Mouse (Mus musculus) myocyte (in vitro differentiated cells): ENCODE measurements around the gene Dhodh. TPM values are rescaled to one million over a fixed set of nuclear protein-coding genes. Genes with fewer than 3 reads are reported as not detected.

ENCODE experiments used
- H3K27me3 ChIP-seq: one replicate; pipeline ENCODE4 v1.6.1; 2011; ENCODE audit not compliant: control insufficient read depth, insufficient read depth, insufficient read length
- H3K36me3 ChIP-seq: one replicate; pipeline ENCODE4 v1.6.1; 2011; ENCODE audit not compliant: control insufficient read depth, insufficient read depth
- H3K4me2 ChIP-seq: one replicate; pipeline ENCODE4 v1.6.1; 2011; ENCODE audit warnings: low read depth, control low read depth
- H3K4me3 ChIP-seq: one replicate; pipeline ENCODE4 v1.5.1; 2011; ENCODE audit warnings: mild to moderate bottlenecking, control low read depth, moderate library complexity
- H3K79me2 ChIP-seq: one replicate; pipeline ENCODE4 v1.6.1; 2011; ENCODE audit not compliant: control insufficient read depth, insufficient read depth
- H3ac ChIP-seq: one replicate; pipeline ENCODE4 v1.6.1; 2011; ENCODE audit not compliant: control insufficient read depth, insufficient read length
- CEBPB ChIP-seq: IDR thresholded peaks from 2 replicates; pipeline ENCODE4 v1.6.1; 2011; ENCODE audit warnings: mild to moderate bottlenecking, moderate library complexity; ENCODE audit not compliant: poor library complexity, insufficient read depth, severe bottlenecking
- E2F4 ChIP-seq: IDR thresholded peaks from one replicate; pipeline ENCODE4 v1.6.1; 2011; ENCODE audit warnings: mild to moderate bottlenecking, control low read depth, moderate library complexity; ENCODE audit not compliant: insufficient read depth
- MAX ChIP-seq: IDR thresholded peaks from one replicate; pipeline ENCODE4 v1.6.1; 2011; ENCODE audit warnings: low read depth, mild to moderate bottlenecking, control low read depth
- MYOD1 ChIP-seq, 3 experiments: IDR thresholded peaks; one replicate each; pipeline ENCODE4 v1.6.1; 2011; ENCODE audit warnings: control low read depth in 2 of 3, low read depth in 2 of 3, mild to moderate bottlenecking in 2 of 3, moderate library complexity in 1 of 3; ENCODE audit not compliant: insufficient read length in 2 of 3, control insufficient read depth in 1 of 3
- MYOG ChIP-seq, 3 experiments: IDR thresholded peaks; one replicate each; pipeline ENCODE4 v1.6.1; 2011; ENCODE audit warnings: control low read depth in 2 of 3, low read depth in 2 of 3, mild to moderate bottlenecking in 2 of 3; ENCODE audit not compliant: insufficient read length in 2 of 3, control insufficient read depth in 1 of 3, insufficient read depth in 1 of 3
- POLR2A ChIP-seq: IDR thresholded peaks from one replicate; pipeline ENCODE4 v1.6.1; 2011; ENCODE audit warnings: low read depth, mild to moderate bottlenecking, control low read depth, moderate library complexity; ENCODE audit not compliant: insufficient read length
- POLR2AphosphoS2 ChIP-seq: IDR thresholded peaks from one replicate; pipeline ENCODE4 v1.6.1; 2011; ENCODE audit warnings: low read depth, control low read depth; ENCODE audit not compliant: insufficient read length
- REST ChIP-seq: IDR thresholded peaks from one replicate; pipeline ENCODE4 v1.6.1; 2011; ENCODE audit warnings: mild to moderate bottlenecking, control low read depth, moderate library complexity; ENCODE audit not compliant: insufficient read depth, insufficient read length
- SRF ChIP-seq: IDR thresholded peaks from one replicate; pipeline ENCODE4 v1.6.1; 2011; ENCODE audit warnings: low read depth; ENCODE audit not compliant: control insufficient read depth, insufficient read length
- TCF12 ChIP-seq: IDR thresholded peaks from one replicate; pipeline ENCODE4 v1.6.1; 2011; ENCODE audit warnings: mild to moderate bottlenecking, control low read depth; ENCODE audit not compliant: poor library complexity, insufficient read depth, severe bottlenecking
- TCF3 ChIP-seq: IDR thresholded peaks from one replicate; pipeline ENCODE4 v1.6.1; 2011; ENCODE audit warnings: low read depth, control low read depth; ENCODE audit not compliant: insufficient read length
- USF1 ChIP-seq: IDR thresholded peaks from one replicate; pipeline ENCODE4 v1.6.1; 2011; ENCODE audit warnings: low read depth, mild to moderate bottlenecking, control low read depth, moderate library complexity
- polyA plus RNA-seq: library from polyadenylated mRNA; unstranded; fragments of >200 nt; fragmentation: generic; extraction: Trizol; gene quantifications from one replicate; pipeline ENCODE4 v1.2.1, GENCODE M21; 2012; ENCODE audit warnings: missing spikeins

Dhodh gene
- polyA plus RNA-seq, 1 experiment = 16.7 TPM

GRCm38 (mm10) chr8:109595854-109596253, 12.6 kb downstream of the Dhodh start:
- H3ac ChIP-seq = no peak overlapping the region

DNA sequence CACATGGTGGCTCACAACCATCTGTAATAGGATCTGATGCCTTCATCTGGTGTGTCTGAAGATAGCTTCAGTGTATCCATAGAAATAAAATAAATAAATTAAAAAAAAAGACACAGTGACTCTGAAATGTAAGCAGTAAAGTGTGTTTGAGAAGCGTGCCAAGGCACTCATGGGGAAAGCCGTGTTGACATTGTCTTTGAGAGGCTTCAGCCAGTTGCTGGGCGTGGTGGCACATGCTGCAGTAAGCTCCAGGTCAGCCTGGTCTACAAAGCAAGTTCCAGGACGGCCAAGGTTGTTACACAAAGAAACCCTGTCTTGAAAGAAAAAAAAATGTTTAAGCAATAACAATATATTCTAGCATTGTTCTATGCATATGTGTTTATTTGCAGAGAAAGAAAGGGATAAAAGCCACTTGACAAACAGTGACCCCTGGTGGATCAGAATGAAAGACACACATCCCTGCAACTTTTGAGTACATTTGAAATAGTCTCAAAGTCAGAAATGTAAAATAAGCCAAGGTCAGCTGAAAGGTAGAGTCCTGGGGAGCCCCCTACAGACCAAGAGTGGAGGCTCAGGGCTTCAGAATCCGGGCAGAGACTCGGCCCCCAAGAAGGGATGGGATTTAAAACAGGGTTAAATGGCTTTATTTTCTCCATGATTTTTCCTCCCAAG, 15.2 kb downstream of the Dhodh start:
- peaks cover 3% of the 10 kb centered on the region for H3K36me3 ChIP-seq
- H3K4me2 ChIP-seq = no peak overlapping the region
- H3ac ChIP-seq = no peak overlapping the region
- H3K79me2 ChIP-seq = no peaks in the 10 kb centered on the region
- no peaks in the 10 kb centered on the region for H3K27me3 ChIP-seq
- no peak overlapping the region for H3K4me3 ChIP-seq
- TF ChIP-seq MAX (no peak), MYOG (IDR thresholded peaks at IDR 0.05; ENCODE audit: control insufficient read depth in 1 of 3, insufficient read depth in 1 of 3, insufficient read length in 2 of 3, low read depth in 2 of 3) (no peak), CEBPB (no peak), TCF3 (no peak)

More at GRCm38 (mm10) chr8:109595854-109596253, 12.6 kb downstream of the Dhodh start:
- no peak for TF ChIP-seq USF1
- no peak for TF ChIP-seq TCF12
- no peak for TF ChIP-seq POLR2AphosphoS2
- no peak for TF ChIP-seq CEBPB
- TF ChIP-seq REST = no peak
- no peak for TF ChIP-seq E2F4
- TF ChIP-seq POLR2A = no peak
- TF ChIP-seq SRF = no peak
- TF ChIP-seq MYOG (IDR thresholded peaks at IDR 0.05; ENCODE audit: control insufficient read depth in 1 of 3, insufficient read depth in 1 of 3, insufficient read length in 2 of 3, low read depth in 2 of 3) = no peak
- TF ChIP-seq MYOD1 (IDR thresholded peaks at IDR 0.05; ENCODE audit: control insufficient read depth in 1 of 3, insufficient read length in 2 of 3, low read depth in 2 of 3) = no peak
- TF ChIP-seq MAX = no peak
- TF ChIP-seq TCF3 = no peak
- Histone ChIP-seq H3K36me3 (peaks cover 3% of the 10 kb centered on the region), H3K4me3 (no peak overlapping the region), H3K27me3 (no peaks in the 10 kb centered on the region), H3K4me2 (no peak overlapping the region), H3K79me2 (no peaks in the 10 kb centered on the region)

- no peak overlapping the region for H3ac ChIP-seq
- TF ChIP-seq SRF (no peak), TCF12 (no peak), MAX (no peak)
- no peaks in the 10 kb centered on the region for H3K27me3 ChIP-seq
- no peaks in the 10 kb centered on the region for H3K79me2 ChIP-seq
- peaks cover 3% of the 10 kb centered on the region for H3K36me3 ChIP-seq
- no peak overlapping the region for H3K4me2 ChIP-seq
- no peak overlapping the region for H3K4me3 ChIP-seq
Observed at GRCm38 (mm10) chr8:109592164-109592563, 16.3 kb downstream of the Dhodh start.

GRCm38 (mm10) chr8:109591367-109591766, 17.1 kb downstream of the Dhodh start:
- H3K27me3 ChIP-seq = no peaks in the 10 kb centered on the region
- no peak overlapping the region for H3K4me2 ChIP-seq
- peaks cover 3% of the 10 kb centered on the region for H3K36me3 ChIP-seq
- H3ac ChIP-seq = no peak overlapping the region
- H3K4me3 ChIP-seq = no peak overlapping the region
- TF ChIP-seq MAX = no peak
- no peak for TF ChIP-seq POLR2AphosphoS2
- no peak for TF ChIP-seq REST
- no peak for TF ChIP-seq POLR2A
- no peak for TF ChIP-seq TCF12
- TF ChIP-seq E2F4 = no peak
- TF ChIP-seq USF1 = no peak
- no peak for TF ChIP-seq CEBPB
- no peak for TF ChIP-seq MYOG (IDR thresholded peaks at IDR 0.05; ENCODE audit: control insufficient read depth in 1 of 3, insufficient read depth in 1 of 3, insufficient read length in 2 of 3, low read depth in 2 of 3)
- TF ChIP-seq MYOD1 (IDR thresholded peaks at IDR 0.05; ENCODE audit: control insufficient read depth in 1 of 3, insufficient read length in 2 of 3, low read depth in 2 of 3) = no peak
- TF ChIP-seq TCF3 = no peak
- TF ChIP-seq SRF = no peak
- no peaks in the 10 kb centered on the region for H3K79me2 ChIP-seq

DNA sequence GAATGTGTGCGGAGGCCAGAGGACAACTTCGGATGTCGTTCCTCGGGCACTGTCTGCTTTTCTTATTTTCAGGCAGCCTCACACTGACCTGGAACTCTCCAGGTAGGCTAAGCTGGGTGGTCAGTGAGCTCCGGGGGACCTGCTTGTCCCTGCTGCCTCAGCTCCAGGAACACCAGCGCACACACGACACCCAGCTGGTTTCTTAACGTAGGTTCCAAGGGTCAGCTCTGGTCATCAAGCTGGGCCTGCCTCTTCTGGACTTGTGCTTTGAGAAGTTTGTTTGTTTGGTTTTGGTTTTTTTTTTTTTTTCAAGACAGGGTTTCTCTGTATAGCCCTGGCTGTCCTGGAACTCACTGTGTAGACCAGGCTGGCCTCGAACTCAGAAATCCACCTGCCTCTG, 17.6 kb downstream of the Dhodh start:
- H3K4me3 ChIP-seq = no peak overlapping the region
- H3K79me2 ChIP-seq = no peaks in the 10 kb centered on the region
- H3K27me3 ChIP-seq = no peaks in the 10 kb centered on the region
- H3ac ChIP-seq = no peak overlapping the region
- no peak overlapping the region for H3K4me2 ChIP-seq
- TF ChIP-seq SRF (no peak), E2F4 (no peak), POLR2AphosphoS2 (no peak), REST (no peak), TCF3 (no peak), USF1 (no peak), MYOD1 (IDR thresholded peaks at IDR 0.05; ENCODE audit: control insufficient read depth in 1 of 3, insufficient read length in 2 of 3, low read depth in 2 of 3) (no peak), CEBPB (no peak)
- H3K36me3 ChIP-seq = peaks cover 3% of the 10 kb centered on the region
